Mouse (Mus musculus): ENCODE data around the gene Copz2.

GRCm38 (mm10) chr11:96877071-96877470 is 27.4 kb downstream of the Copz2 start:
- TF ChIP-seq CTCF (IDR thresholded peaks at IDR 0.05; ENCODE audit: insufficient read depth, low read length) (no peak), POLR2A (IDR thresholded peaks at IDR 0.05; ENCODE audit: borderline replicate concordance, extremely low read depth, low read depth, low read length) (no peak)
